Mouse (Mus musculus) kidney, postnatal 0 days (tissue): Measurements from ENCODE around the gene Dnajc10. TPM values are rescaled to one million over a fixed set of nuclear protein-coding genes. Genes with fewer than 3 reads are reported as not detected.

Source experiments
- ATAC-seq: fragments of 200-750 bp; cut with Nextera tagmentation; replicated peaks from 2 replicates; pipeline ENCODE4 v1.8.0; 2017; ENCODE audit warnings: low read depth, moderate number of reproducible peaks, moderate TSS enrichment, moderate library complexity; ENCODE audit not compliant: low FRiP score
- DNase-seq: peaks from one replicate; pipeline ENCODE4 v3.0.0-alpha.2; 2016; ENCODE audit warnings: low spot score
- H3K27ac ChIP-seq: fragments of 300-500 bp; sonication (generic); 2 replicates; pipeline ENCODE4 v1.5.1; 2014; ENCODE audit warnings: mild to moderate bottlenecking
- H3K27me3 ChIP-seq: fragments of 300-500 bp; sonication (generic); 2 replicates; pipeline ENCODE4 v1.6.1; 2014; ENCODE audit warnings: low read length, mixed read lengths; ENCODE audit not compliant: insufficient read depth
- H3K36me3 ChIP-seq: fragments of 300-500 bp; sonication (generic); 2 replicates; pipeline ENCODE4 v1.6.1; 2014; ENCODE audit warnings: low read length, mixed read lengths; ENCODE audit not compliant: insufficient read depth
- H3K4me1 ChIP-seq: fragments of 300-500 bp; sonication (generic); replicated peaks from 2 replicates; pipeline ENCODE4 v1.6.1; 2014; ENCODE audit warnings: antibody characterized with exemption, low read length, mixed read lengths; ENCODE audit not compliant: insufficient read depth
- H3K4me2 ChIP-seq: fragments of 300-500 bp; sonication (generic); 2 replicates; pipeline ENCODE4 v1.6.1; 2014; ENCODE audit warnings: mild to moderate bottlenecking, low read length, moderate library complexity, mixed read lengths
- H3K4me3 ChIP-seq: fragments of 300-500 bp; sonication (generic); replicated peaks from 2 replicates; pipeline ENCODE4 v1.5.1; 2014; ENCODE audit warnings: low read depth, low read length
- H3K9ac ChIP-seq: fragments of 300-500 bp; sonication (generic); 2 replicates; pipeline ENCODE4 v1.6.1; 2014; ENCODE audit warnings: low read depth, low read length
- H3K9me3 ChIP-seq: fragments of 300-500 bp; sonication (generic); replicated peaks from 2 replicates; pipeline ENCODE4 v1.6.1; 2016; ENCODE audit warnings: low read length, inconsistent platforms, mixed read lengths
- CTCF ChIP-seq: IDR thresholded peaks from 2 replicates; pipeline ENCODE4 v1.5.1; 2016; ENCODE audit warnings: antibody characterized with exemption, low read depth, mild to moderate bottlenecking, moderate library complexity
- WGBS: fragments of 180-500 bp; shearing (Covaris S2); extraction: QIAGEN DNeasy Blood & Tissue Kit; methylation state at CpG from one replicate; pipeline ENCODE4 v1.1.7; 2014; 5-methylcytosine and 5-hydroxymethylcytosine counted together
- polyA plus RNA-seq: library from polyadenylated mRNA; unstranded; fragments of >200 nt; fragmentation: Nextera tagmentation; extraction: Ambion mirVana; gene quantifications from 2 replicates; pipeline ENCODE4 v1.2.1, GENCODE M21; 2015

The Dnajc10 gene
- polyA plus RNA-seq, 1 experiment from 2014 or later, result 71.0 TPM

DNA sequence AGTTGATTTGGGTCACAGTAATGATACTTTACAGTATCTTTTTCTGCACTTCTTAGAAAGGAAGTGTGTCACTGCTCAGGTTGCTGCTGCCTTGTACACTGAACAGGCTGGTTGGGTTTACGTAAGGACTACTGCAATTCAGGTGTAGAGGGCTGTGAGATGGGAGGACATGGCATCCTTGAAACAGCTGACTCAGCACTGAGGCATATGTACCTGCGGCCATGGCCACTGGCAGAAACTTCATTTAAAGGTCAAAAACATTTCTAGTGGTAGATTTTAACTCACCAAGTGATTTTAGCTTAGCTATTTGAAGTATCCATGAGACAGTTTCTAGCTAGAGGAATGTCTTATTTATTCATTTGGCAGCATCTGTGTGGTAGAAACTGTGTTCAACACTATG is 10.5 kb downstream of the Dnajc10 start:
- Histone ChIP-seq H3K27ac (no peak overlapping the region), H3K9ac (no peak overlapping the region), H3K27me3 (no peaks in the 10 kb centered on the region), H3K4me3 (no peak overlapping the region), H3K9me3 (no peaks in the 10 kb centered on the region), H3K4me2 (no peak overlapping the region), H3K4me1 (no peaks in the 10 kb centered on the region), H3K36me3 (peaks cover 49% of the 10 kb centered on the region)
- no peak for TF ChIP-seq CTCF
- WGBS, result 98% methylated on average over 2 of the region's 2 CpGs
- ATAC-seq (no peak), DNase-seq (no peak)

DNA sequence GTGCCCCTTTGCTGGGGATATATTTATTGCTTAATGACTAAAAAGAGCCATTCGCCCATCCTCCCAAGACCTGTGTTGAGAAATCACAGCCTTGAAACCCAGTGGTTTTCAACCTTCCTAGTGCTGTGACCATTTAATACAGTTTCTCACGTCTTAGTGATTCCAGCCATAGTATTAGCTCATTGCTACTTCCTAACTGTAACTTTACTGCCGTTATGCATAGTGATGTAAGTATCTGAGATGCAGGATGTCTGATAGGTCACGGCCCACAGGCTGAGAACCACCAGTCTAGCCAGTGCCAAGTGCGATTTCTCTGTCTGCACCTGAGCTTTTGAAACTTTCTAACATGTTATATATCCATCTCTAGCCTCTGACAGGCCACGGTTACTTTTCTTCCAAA is 12.0 kb downstream of the Dnajc10 start:
- no peaks in the 10 kb centered on the region for H3K4me1 ChIP-seq
- 90% methylated on average over 6 of the region's 6 CpGs for WGBS

DNA sequence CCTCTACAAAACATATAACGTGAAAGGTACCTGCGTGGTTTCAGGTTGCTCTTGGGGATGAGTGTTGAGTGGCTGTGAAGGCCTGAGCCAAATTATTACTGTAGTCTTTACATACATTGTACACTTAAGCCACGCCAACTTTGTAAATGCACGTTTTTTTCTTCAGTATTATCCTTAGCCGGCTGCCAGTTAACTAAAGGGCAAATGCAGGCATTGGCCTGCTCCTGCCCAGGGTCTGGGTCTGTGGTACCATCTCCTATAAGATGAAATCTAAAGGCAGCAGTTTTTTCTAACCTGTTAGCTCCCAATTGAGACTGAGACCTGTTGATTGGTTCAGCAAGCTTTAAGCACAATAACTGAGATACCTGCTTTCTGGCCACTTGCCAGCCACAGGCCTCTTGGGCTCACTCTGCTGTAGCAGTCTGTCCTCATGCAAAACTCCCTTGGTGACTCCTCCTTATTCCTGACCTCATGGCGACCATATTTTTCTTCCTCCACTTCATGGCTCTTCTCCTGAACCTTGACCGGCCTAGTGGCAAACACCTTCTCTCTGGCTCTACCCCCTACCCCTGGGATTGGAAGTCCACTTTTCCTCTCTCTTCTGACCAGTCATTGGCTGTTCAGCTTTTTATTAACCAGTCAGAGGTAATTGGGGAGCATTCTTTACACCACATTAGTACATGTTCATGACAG is 13.8 kb downstream of the Dnajc10 start:
- WGBS, result 90% methylated on average over 7 of the region's 7 CpGs
- no peak for TF ChIP-seq CTCF
- 0 out of 2 replicates have a peak, but pooled peaks have one; percentile 52 for ATAC-seq
- Histone ChIP-seq H3K9me3 (no peaks in the 10 kb centered on the region), H3K4me2 (no peak overlapping the region), H3K4me1 (no peaks in the 10 kb centered on the region), H3K27me3 (no peaks in the 10 kb centered on the region), H3K4me3 (no peak overlapping the region), H3K27ac (no peak overlapping the region), H3K9ac (no peak overlapping the region), H3K36me3 (peaks cover 43% of the 10 kb centered on the region)
- DNase-seq, result no peak

More for the DNA sequence above, 12.0 kb downstream of the Dnajc10 start:
- Histone ChIP-seq H3K27me3 (no peaks in the 10 kb centered on the region), H3K4me2 (no peak overlapping the region), H3K9ac (no peak overlapping the region), H3K27ac (no peak overlapping the region), H3K36me3 (peaks cover 49% of the 10 kb centered on the region), H3K9me3 (no peaks in the 10 kb centered on the region), H3K4me3 (no peak overlapping the region)
- ATAC-seq, result no peak
- DNase-seq, result no peak
- no peak for TF ChIP-seq CTCF

GRCm38 (mm10) chr2:80340537-80340936 is 25.3 kb downstream of the Dnajc10 start:
- Histone ChIP-seq H3K4me2 (no peak overlapping the region), H3K27me3 (no peaks in the 10 kb centered on the region), H3K9me3 (no peaks in the 10 kb centered on the region), H3K9ac (no peak overlapping the region), H3K27ac (no peak overlapping the region), H3K4me3 (no peak overlapping the region), H3K36me3 (peaks cover 40% of the 10 kb centered on the region), H3K4me1 (no peaks in the 10 kb centered on the region)
- WGBS, result 96% methylated on average over 9 of the region's 9 CpGs
- no peak for TF ChIP-seq CTCF
- no peak for DNase-seq
- ATAC-seq, result no peak

- Histone ChIP-seq H3K27ac (no peak overlapping the region), H3K9me3 (no peaks in the 10 kb centered on the region), H3K4me2 (no peak overlapping the region), H3K9ac (no peak overlapping the region), H3K27me3 (no peaks in the 10 kb centered on the region), H3K4me3 (no peak overlapping the region), H3K4me1 (no peaks in the 10 kb centered on the region), H3K36me3 (peaks cover 23% of the 10 kb centered on the region; the same call in 1 of the 2 replicates)
- TF ChIP-seq CTCF, result no peak
- 82% methylated on average over 4 of the region's 4 CpGs for WGBS
- ATAC-seq, result peak; percentile 65
- no peak for DNase-seq
Observed at GRCm38 (mm10) chr2:80354531-80354930, 39.3 kb downstream of the Dnajc10 start.

DNA sequence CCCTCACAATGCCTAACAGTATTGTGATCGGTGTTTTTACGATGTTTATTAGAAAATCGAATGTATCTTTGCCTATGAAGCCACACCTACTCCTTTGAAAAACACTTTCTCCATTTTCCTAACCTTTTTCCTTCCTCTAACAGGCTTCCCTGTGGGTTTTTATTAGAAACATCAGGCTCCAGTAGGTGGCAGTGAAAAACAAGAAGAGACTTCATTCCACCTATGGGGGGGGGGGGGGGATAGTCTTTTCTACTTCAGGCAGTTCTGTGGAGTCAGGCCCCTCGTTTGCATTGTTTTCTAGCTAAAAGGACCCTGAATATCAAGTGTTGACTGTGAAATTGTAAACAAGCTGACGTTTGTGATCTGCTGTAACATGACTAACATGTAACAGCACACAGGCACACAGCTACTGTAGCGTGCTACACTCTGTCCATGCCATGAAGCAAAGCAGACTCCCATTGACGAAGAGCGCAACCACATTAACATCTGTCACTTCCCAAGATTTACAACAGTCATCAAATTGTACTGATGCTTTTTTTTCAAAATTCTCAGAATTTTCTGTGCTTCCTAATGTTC is 41.5 kb downstream of the Dnajc10 start:
- Histone ChIP-seq H3K36me3 (peaks cover 9% of the 10 kb centered on the region; the same call in 1 of the 2 replicates), H3K4me3 (no peak overlapping the region), H3K4me2 (no peak overlapping the region), H3K27ac (no peak overlapping the region), H3K4me1 (no peaks in the 10 kb centered on the region), H3K9me3 (no peaks in the 10 kb centered on the region), H3K9ac (no peak overlapping the region), H3K27me3 (no peaks in the 10 kb centered on the region)
- 47% methylated on average over 8 of the region's 8 CpGs for WGBS
- peak; percentile 70 for TF ChIP-seq CTCF
- peak; percentile 64 for DNase-seq
- ATAC-seq, result peak; percentile 37
